Mouse (Mus musculus): ENCODE data around the gene Gabrb2. TPM values are rescaled to one million over a fixed set of nuclear protein-coding genes. Genes with fewer than 3 reads are reported as not detected.

Gabrb2 gene
- polyA plus RNA-seq, 1 experiment from 2014 or later = 0.04 TPM

DNA sequence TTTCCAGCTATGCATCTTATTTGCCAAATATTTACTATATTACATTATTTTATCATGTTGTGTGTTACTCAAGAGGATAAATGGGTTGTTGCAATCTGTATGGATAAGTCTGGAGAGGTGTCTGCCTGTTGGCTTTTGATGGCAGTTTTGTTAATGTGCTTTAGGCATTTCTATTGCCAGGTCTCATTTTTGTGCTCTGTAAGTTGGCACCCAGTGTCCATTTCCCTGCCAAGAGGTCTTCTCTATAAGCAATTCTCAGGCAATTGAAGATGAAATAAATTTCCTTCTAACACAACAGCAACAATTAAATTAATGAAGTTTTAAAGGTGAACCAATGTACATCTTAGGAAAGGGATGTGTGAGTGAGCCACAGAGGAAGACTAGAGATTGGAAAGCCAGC lies 11.9 kb downstream of the Gabrb2 start:
- Histone ChIP-seq H3K27me3 (ENCODE audit: control insufficient read depth, insufficient read depth, low read depth, low read length) (no peaks in the 10 kb centered on the region), H3K9me3 (replicated peaks; ENCODE audit: control insufficient read depth, low read length) (no peaks in the 10 kb centered on the region), H3K27ac (ENCODE audit: low read length) (no peak overlapping the region), H3K4me2 (ENCODE audit: low read depth, low read length) (no peak overlapping the region), H3K36me3 (ENCODE audit: control insufficient read depth, insufficient read depth) (no peaks in the 10 kb centered on the region), H3K4me1 (ENCODE audit: control insufficient read depth, low read depth, low read length) (no peaks in the 10 kb centered on the region), H3K9ac (ENCODE audit: low read depth, low read length) (no peak overlapping the region), H3K4me3 (ENCODE audit: low read depth, low read length) (no peak overlapping the region)
- no peak for ATAC-seq (ENCODE audit: low read depth)

DNA sequence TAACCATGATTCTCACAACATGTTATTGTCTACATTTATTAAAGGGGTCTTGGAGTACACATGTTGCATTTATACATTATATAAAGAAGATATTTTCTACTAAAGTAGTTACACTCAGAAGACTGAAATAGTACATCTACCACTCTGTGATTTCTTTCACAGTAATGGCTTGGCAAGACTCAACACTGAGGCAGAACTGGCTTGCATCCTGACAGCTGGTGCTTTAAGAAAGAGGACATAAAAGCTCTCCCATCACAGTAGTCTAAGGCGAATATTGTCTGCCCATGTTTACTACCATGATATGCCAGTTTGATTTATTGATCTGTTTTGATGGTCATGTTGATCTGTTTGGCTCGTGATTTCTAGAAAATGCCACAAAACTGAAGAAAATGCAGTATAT lies 19.4 kb downstream of the Gabrb2 start:
- ATAC-seq (ENCODE audit: low read depth) = no peak

DNA sequence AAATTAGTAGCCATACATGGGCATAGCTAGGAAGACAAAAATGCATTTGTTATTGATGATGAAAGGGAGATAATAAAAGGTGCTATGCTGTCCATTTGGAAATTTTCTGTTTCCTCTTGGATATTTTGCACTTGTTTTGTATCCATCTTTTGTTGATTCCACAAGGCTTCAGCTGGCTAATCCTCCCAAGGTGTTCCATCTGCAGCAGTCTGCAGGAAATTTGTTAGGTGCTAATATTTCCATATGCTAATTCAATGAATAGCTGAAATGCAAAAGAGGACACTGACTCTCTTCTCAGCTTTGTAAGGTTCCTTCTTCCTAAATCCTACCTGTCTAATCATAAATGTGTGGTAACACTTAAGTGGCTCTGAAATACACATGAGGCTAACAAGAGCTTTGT lies 24.1 kb downstream of the Gabrb2 start:
- Histone ChIP-seq H3K27me3 (ENCODE audit: control insufficient read depth, insufficient read depth, low read depth, low read length) (no peaks in the 10 kb centered on the region), H3K9me3 (replicated peaks; ENCODE audit: control insufficient read depth, low read length) (no peaks in the 10 kb centered on the region), H3K4me2 (ENCODE audit: low read depth, low read length) (no peak overlapping the region), H3K4me1 (ENCODE audit: control insufficient read depth, low read depth, low read length) (no peaks in the 10 kb centered on the region), H3K4me3 (ENCODE audit: low read depth, low read length) (no peak overlapping the region), H3K9ac (ENCODE audit: low read depth, low read length) (no peak overlapping the region), H3K36me3 (ENCODE audit: control insufficient read depth, insufficient read depth) (no peaks in the 10 kb centered on the region), H3K27ac (ENCODE audit: low read length) (no peak overlapping the region)
- no peak for ATAC-seq (ENCODE audit: low read depth)

More for the DNA sequence above, 19.4 kb downstream of the Gabrb2 start:
- H3K27me3 ChIP-seq (ENCODE audit: control insufficient read depth, insufficient read depth, low read depth, low read length) = no peaks in the 10 kb centered on the region
- no peak overlapping the region for H3K9ac ChIP-seq (ENCODE audit: low read depth, low read length)
- no peaks in the 10 kb centered on the region for H3K36me3 ChIP-seq (ENCODE audit: control insufficient read depth, insufficient read depth)
- no peak overlapping the region for H3K4me3 ChIP-seq (ENCODE audit: low read depth, low read length)
- no peak overlapping the region for H3K27ac ChIP-seq (ENCODE audit: low read length)
- H3K4me1 ChIP-seq (ENCODE audit: control insufficient read depth, low read depth, low read length) = no peaks in the 10 kb centered on the region
- 48% methylated on average over 2 of the region's 2 CpGs for WGBS (ENCODE audit: insufficient replicate concordance)
- no peak overlapping the region for H3K4me2 ChIP-seq (ENCODE audit: low read depth, low read length)
- H3K9me3 ChIP-seq (replicated peaks; ENCODE audit: control insufficient read depth, low read length) = no peaks in the 10 kb centered on the region

DNA sequence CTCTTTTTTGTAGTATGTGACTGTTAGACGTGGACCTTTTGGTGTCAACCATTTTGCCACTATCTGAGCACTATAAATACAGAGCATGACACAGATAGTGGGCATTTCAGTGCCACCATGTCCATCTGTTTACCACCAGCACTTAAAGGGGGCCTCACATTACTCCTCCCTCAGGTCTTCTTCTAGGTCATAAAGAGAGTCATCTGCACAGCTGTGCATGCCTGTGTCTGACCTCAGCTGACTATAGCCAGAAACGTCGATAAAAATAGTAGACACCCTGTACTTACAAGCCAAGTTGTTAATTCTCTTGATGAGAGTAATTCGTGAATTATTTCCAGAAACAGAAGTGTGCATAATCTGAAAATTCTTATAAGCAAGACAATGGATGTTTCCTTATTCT lies 29.4 kb downstream of the Gabrb2 start:
- 45% methylated on average over 4 of the region's 4 CpGs for WGBS (ENCODE audit: insufficient replicate concordance)
- Histone ChIP-seq H3K4me1 (ENCODE audit: control insufficient read depth, low read depth, low read length) (no peaks in the 10 kb centered on the region), H3K27me3 (ENCODE audit: control insufficient read depth, insufficient read depth, low read depth, low read length) (no peaks in the 10 kb centered on the region)

DNA sequence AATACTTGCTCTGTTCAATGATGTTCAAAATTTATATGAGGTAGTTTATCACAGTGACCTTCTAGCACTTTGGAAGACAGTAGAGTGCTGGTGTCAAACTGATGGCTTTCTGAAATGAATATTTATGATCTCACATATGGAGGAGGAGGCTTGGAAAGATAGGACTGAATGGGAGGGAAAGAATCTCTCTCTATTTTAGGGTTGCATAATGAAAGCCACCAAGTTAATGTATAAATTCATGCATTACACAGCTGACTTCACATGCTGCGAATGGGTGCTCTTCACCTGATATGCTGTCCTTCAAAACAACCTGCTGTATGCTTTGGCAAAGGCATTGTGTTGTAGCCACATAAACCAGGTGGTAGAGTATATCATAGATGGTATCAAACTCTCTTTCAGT lies 44.6 kb downstream of the Gabrb2 start:
- H3K27me3 ChIP-seq (ENCODE audit: control insufficient read depth, insufficient read depth, low read depth, low read length) = no peaks in the 10 kb centered on the region
- H3K36me3 ChIP-seq (ENCODE audit: control insufficient read depth, insufficient read depth) = no peaks in the 10 kb centered on the region
- 34% methylated on average over 1 of the region's 1 CpGs for WGBS (ENCODE audit: insufficient replicate concordance)
- H3K27ac ChIP-seq (ENCODE audit: low read length) = no peak overlapping the region
- no peak overlapping the region for H3K9ac ChIP-seq (ENCODE audit: low read depth, low read length)
- no peaks in the 10 kb centered on the region for H3K9me3 ChIP-seq (replicated peaks; ENCODE audit: control insufficient read depth, low read length)
- H3K4me3 ChIP-seq (ENCODE audit: low read depth, low read length) = no peak overlapping the region
- no peaks in the 10 kb centered on the region for H3K4me1 ChIP-seq (ENCODE audit: control insufficient read depth, low read depth, low read length)
- no peak for ATAC-seq (ENCODE audit: low read depth)
- no peak overlapping the region for H3K4me2 ChIP-seq (ENCODE audit: low read depth, low read length)

More for the DNA sequence above, 29.4 kb downstream of the Gabrb2 start:
- Histone ChIP-seq H3K9me3 (replicated peaks; ENCODE audit: control insufficient read depth, low read length) (no peaks in the 10 kb centered on the region), H3K36me3 (ENCODE audit: control insufficient read depth, insufficient read depth) (no peaks in the 10 kb centered on the region), H3K27ac (ENCODE audit: low read length) (no peak overlapping the region), H3K9ac (ENCODE audit: low read depth, low read length) (no peak overlapping the region), H3K4me3 (ENCODE audit: low read depth, low read length) (no peak overlapping the region), H3K4me2 (ENCODE audit: low read depth, low read length) (no peak overlapping the region)
- no peak for ATAC-seq (ENCODE audit: low read depth)

DNA sequence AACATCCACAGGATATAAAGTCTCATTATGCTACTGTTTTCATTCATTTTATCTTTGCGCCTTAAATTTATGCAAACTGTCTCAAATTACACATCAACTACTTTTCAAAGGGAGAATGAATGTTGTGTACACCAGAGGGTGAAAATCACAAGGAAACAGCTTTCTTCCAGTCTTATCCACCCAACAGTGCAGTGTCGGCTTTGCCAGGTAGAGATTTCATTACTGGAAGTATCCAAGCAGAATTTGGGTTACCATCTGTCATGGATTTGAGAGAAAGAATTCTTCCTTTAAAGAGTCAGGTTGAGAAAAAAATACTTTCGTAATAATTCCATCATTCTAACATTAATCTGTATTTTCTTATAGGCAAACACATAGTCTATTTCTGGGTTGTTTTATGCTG lies 48.8 kb downstream of the Gabrb2 start:
- ATAC-seq (ENCODE audit: low read depth) = no peak
- H3K27me3 ChIP-seq (ENCODE audit: control insufficient read depth, insufficient read depth, low read depth, low read length) = no peaks in the 10 kb centered on the region
- H3K36me3 ChIP-seq (ENCODE audit: control insufficient read depth, insufficient read depth) = no peaks in the 10 kb centered on the region
- no peak overlapping the region for H3K4me2 ChIP-seq (ENCODE audit: low read depth, low read length)
- no peaks in the 10 kb centered on the region for H3K4me1 ChIP-seq (ENCODE audit: control insufficient read depth, low read depth, low read length)
- H3K9ac ChIP-seq (ENCODE audit: low read depth, low read length) = no peak overlapping the region
- H3K27ac ChIP-seq (ENCODE audit: low read length) = no peak overlapping the region
- no peaks in the 10 kb centered on the region for H3K9me3 ChIP-seq (replicated peaks; ENCODE audit: control insufficient read depth, low read length)
- 58% methylated on average over 3 of the region's 3 CpGs for WGBS (ENCODE audit: insufficient replicate concordance)
- no peak overlapping the region for H3K4me3 ChIP-seq (ENCODE audit: low read depth, low read length)

DNA sequence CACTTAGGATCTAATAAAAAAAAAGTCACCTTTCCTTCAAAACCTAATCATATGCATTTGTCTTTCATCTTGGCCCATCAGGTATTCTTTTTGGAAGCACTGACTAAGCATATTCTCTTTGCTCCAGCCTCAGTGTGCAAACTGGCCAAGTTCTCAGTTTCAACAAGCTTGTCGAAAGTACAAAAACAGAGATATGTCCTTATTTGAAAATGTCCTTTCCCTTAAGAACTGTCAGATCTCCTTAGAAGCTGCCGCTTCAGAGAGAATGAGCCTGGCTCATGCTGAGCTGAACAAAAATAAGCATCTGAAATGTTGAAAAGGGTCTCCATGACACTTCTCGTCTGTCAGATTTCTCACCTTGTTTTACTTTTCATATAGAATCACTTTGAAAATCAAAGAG lies 55.0 kb downstream of the Gabrb2 start:
- H3K9ac ChIP-seq (ENCODE audit: low read depth, low read length) = no peak overlapping the region
- no peaks in the 10 kb centered on the region for H3K36me3 ChIP-seq (ENCODE audit: control insufficient read depth, insufficient read depth)
- no peaks in the 10 kb centered on the region for H3K4me1 ChIP-seq (ENCODE audit: control insufficient read depth, low read depth, low read length)
- no peak overlapping the region for H3K4me3 ChIP-seq (ENCODE audit: low read depth, low read length)
- H3K27me3 ChIP-seq (ENCODE audit: control insufficient read depth, insufficient read depth, low read depth, low read length) = no peaks in the 10 kb centered on the region
- no peaks in the 10 kb centered on the region for H3K9me3 ChIP-seq (replicated peaks; ENCODE audit: control insufficient read depth, low read length)
- H3K27ac ChIP-seq (ENCODE audit: low read length) = no peak overlapping the region
- ATAC-seq (ENCODE audit: low read depth) = no peak
- WGBS (ENCODE audit: insufficient replicate concordance) = 62% methylated on average over 3 of the region's 3 CpGs
- H3K4me2 ChIP-seq (ENCODE audit: low read depth, low read length) = no peak overlapping the region

DNA sequence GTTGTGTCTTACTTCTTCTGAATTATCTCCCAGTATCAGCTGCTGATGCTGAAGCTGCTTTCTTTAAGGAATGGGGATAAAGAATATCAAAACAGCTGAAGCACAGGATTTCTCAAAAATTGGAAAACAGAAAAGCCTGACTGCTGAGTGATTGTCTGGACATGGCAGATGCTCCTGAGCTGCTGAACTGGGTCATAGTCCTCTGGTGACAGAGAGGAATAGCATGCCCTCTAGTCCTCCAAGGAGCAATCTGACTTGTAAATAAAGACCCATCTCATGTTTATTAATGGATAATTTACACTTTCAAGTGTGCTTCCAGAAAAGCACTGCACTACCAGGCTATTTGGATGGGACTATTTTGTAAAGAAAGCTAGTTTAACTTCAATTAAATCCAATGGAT lies 68.1 kb downstream of the Gabrb2 start:
- Histone ChIP-seq H3K4me1 (ENCODE audit: control insufficient read depth, low read depth, low read length) (no peaks in the 10 kb centered on the region), H3K9ac (ENCODE audit: low read depth, low read length) (no peak overlapping the region), H3K4me2 (ENCODE audit: low read depth, low read length) (no peak overlapping the region), H3K4me3 (ENCODE audit: low read depth, low read length) (no peak overlapping the region), H3K9me3 (replicated peaks; ENCODE audit: control insufficient read depth, low read length) (no peaks in the 10 kb centered on the region), H3K27me3 (ENCODE audit: control insufficient read depth, insufficient read depth, low read depth, low read length) (no peaks in the 10 kb centered on the region), H3K27ac (ENCODE audit: low read length) (no peak overlapping the region), H3K36me3 (ENCODE audit: control insufficient read depth, insufficient read depth) (no peaks in the 10 kb centered on the region)
- ATAC-seq (ENCODE audit: low read depth) = no peak

DNA sequence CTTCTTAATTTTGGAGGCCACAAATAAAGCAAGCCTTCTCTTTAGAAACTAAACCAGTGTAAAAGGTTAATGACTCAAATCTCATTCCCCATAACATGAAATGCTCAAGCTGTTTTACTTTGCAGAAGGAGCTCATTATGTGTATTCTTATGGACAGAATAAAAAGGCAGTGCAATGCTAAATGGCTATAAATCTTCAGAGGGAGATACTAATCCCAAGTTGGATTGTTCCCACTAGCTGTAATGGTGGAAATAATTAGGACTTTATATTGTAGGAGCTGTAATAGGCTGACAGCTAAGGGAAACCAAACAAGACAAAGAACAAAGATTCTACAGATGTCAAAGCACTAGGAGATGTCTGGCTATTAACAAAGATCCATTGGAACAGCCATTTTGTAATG lies 81.6 kb downstream of the Gabrb2 start:
- no peak for ATAC-seq (ENCODE audit: low read depth)
- Histone ChIP-seq H3K27ac (ENCODE audit: low read length) (no peak overlapping the region), H3K4me3 (ENCODE audit: low read depth, low read length) (no peak overlapping the region), H3K4me1 (ENCODE audit: control insufficient read depth, low read depth, low read length) (no peaks in the 10 kb centered on the region), H3K9ac (ENCODE audit: low read depth, low read length) (no peak overlapping the region), H3K36me3 (ENCODE audit: control insufficient read depth, insufficient read depth) (no peaks in the 10 kb centered on the region), H3K4me2 (ENCODE audit: low read depth, low read length) (no peak overlapping the region), H3K27me3 (ENCODE audit: control insufficient read depth, insufficient read depth, low read depth, low read length) (no peaks in the 10 kb centered on the region), H3K9me3 (replicated peaks; ENCODE audit: control insufficient read depth, low read length) (no peaks in the 10 kb centered on the region)

DNA sequence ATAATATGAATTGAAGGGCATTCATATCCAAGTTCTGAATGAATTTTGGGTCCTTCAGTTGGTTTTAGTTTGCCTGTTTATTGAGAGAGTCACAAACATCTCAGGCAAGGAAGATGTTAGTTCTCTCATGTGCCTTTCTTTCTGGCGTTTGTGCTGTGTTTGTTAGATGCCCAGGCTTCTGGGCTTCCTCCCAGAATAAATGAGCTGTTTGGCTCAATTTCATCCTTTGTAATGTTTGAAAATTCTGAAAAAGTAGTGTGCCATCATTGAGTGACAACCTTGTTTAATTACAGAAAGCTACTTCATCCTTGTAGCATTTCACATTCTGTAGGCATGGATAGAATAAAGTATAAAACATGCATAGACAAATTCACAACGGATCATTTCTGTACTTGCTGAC lies 85.9 kb downstream of the Gabrb2 start:
- WGBS (ENCODE audit: insufficient replicate concordance) = 49% methylated on average over 2 of the region's 2 CpGs

More for the DNA sequence above, 85.9 kb downstream of the Gabrb2 start:
- ATAC-seq (ENCODE audit: low read depth) = no peak
- Histone ChIP-seq H3K27me3 (ENCODE audit: control insufficient read depth, insufficient read depth, low read depth, low read length) (no peaks in the 10 kb centered on the region), H3K36me3 (ENCODE audit: control insufficient read depth, insufficient read depth) (no peaks in the 10 kb centered on the region), H3K9ac (ENCODE audit: low read depth, low read length) (no peak overlapping the region), H3K27ac (ENCODE audit: low read length) (no peak overlapping the region), H3K4me2 (ENCODE audit: low read depth, low read length) (no peak overlapping the region), H3K9me3 (replicated peaks; ENCODE audit: control insufficient read depth, low read length) (no peaks in the 10 kb centered on the region), H3K4me1 (ENCODE audit: control insufficient read depth, low read depth, low read length) (no peaks in the 10 kb centered on the region), H3K4me3 (ENCODE audit: low read depth, low read length) (no peak overlapping the region)
